Mouse (Mus musculus): ENCODE results near the gene Hnrnpm. TPM values are rescaled to one million over a fixed set of nuclear protein-coding genes. Genes with fewer than 3 reads are reported as not detected.
"Not testable (repeated sequence)": the region's sequence is repeated elsewhere in the genome, so short reads cannot be mapped to it uniquely, and the experiment has no call there.

The Hnrnpm gene
- 75.6 and 92.2 TPM in 2 replicates for polyA plus RNA-seq (2012; rRNA removed)

GRCm38 (mm10) chr17:33686760-33687159, at the start of gene Hnrnpm:
Gene Hnrnpm, minus strand, starts transcription at chr17:33686860.
- no peaks in the 10 kb centered on the region; the same call in 1 of the 2 replicates for H3K4me1 ChIP-seq (ENCODE audit: control insufficient read depth, insufficient read depth, low read length)
- H3K27ac ChIP-seq (ENCODE audit: control insufficient read depth, insufficient read depth, low read depth, low read length), result peak within 1 kb of the TSS; percentile 98
- no peaks in the 10 kb centered on the region for H3K27me3 ChIP-seq (ENCODE audit: control insufficient read depth, insufficient read depth, low read length)
- TF ChIP-seq CTCF (IDR thresholded peaks at IDR 0.05; ENCODE audit: control insufficient read depth, insufficient read depth, insufficient replicate concordance, low read depth, low read length) (no peak), POLR2A (IDR thresholded peaks at IDR 0.05; ENCODE audit: control insufficient read depth, low read depth, low read length) (no peak)
- H3K4me3 ChIP-seq (ENCODE audit: control insufficient read depth, low read depth, low read length), result peak within 1 kb of the TSS; percentile 98; the same call in 1 of the 2 replicates
- no peaks in the 10 kb centered on the region for H3K36me3 ChIP-seq (ENCODE audit: control insufficient read depth, insufficient read depth, low read length)

- not testable (repeated sequence) for H3K4me1 ChIP-seq (ENCODE audit: control insufficient read depth, insufficient read depth, low read length); H3K4me3 ChIP-seq (ENCODE audit: control insufficient read depth, low read depth, low read length); H3K27ac ChIP-seq (ENCODE audit: control insufficient read depth, insufficient read depth, low read depth, low read length); H3K27me3 ChIP-seq (ENCODE audit: control insufficient read depth, insufficient read depth, low read length); H3K36me3 ChIP-seq (ENCODE audit: control insufficient read depth, insufficient read depth, low read length)
Measured at GRCm38 (mm10) chr17:33733526-33733925, 46.9 kb upstream of the Hnrnpm start.

GRCm38 (mm10) chr17:33732556-33733083, 46.0 kb upstream of the Hnrnpm start:
- H3K27ac ChIP-seq (ENCODE audit: control insufficient read depth, insufficient read depth, low read depth, low read length), result not testable (repeated sequence)

GRCm38 (mm10) chr17:33729215-33729614, 42.6 kb upstream of the Hnrnpm start:
- Histone ChIP-seq H3K27ac (ENCODE audit: control insufficient read depth, insufficient read depth, low read depth, low read length) (no peak overlapping the region), H3K4me3 (ENCODE audit: control insufficient read depth, low read depth, low read length) (no peak overlapping the region), H3K36me3 (ENCODE audit: control insufficient read depth, insufficient read depth, low read length) (no peaks in the 10 kb centered on the region), H3K27me3 (ENCODE audit: control insufficient read depth, insufficient read depth, low read length) (no peaks in the 10 kb centered on the region), H3K4me1 (ENCODE audit: control insufficient read depth, insufficient read depth, low read length) (no peaks in the 10 kb centered on the region)
- no peak for TF ChIP-seq POLR2A (IDR thresholded peaks at IDR 0.05; ENCODE audit: control insufficient read depth, low read depth, low read length)
- no peak for TF ChIP-seq CTCF (IDR thresholded peaks at IDR 0.05; ENCODE audit: control insufficient read depth, insufficient read depth, insufficient replicate concordance, low read depth, low read length)

More at GRCm38 (mm10) chr17:33732556-33733083, 46.0 kb upstream of the Hnrnpm start:
- not testable (repeated sequence) for H3K36me3 ChIP-seq (ENCODE audit: control insufficient read depth, insufficient read depth, low read length); H3K27me3 ChIP-seq (ENCODE audit: control insufficient read depth, insufficient read depth, low read length); H3K4me1 ChIP-seq (ENCODE audit: control insufficient read depth, insufficient read depth, low read length); H3K4me3 ChIP-seq (ENCODE audit: control insufficient read depth, low read depth, low read length)

- Histone ChIP-seq H3K36me3 (ENCODE audit: control insufficient read depth, insufficient read depth, low read length) (no peaks in the 10 kb centered on the region), H3K27me3 (ENCODE audit: control insufficient read depth, insufficient read depth, low read length) (no peaks in the 10 kb centered on the region), H3K27ac (ENCODE audit: control insufficient read depth, insufficient read depth, low read depth, low read length) (no peak overlapping the region), H3K4me1 (ENCODE audit: control insufficient read depth, insufficient read depth, low read length) (no peaks in the 10 kb centered on the region), H3K4me3 (ENCODE audit: control insufficient read depth, low read depth, low read length) (no peak overlapping the region)
- TF ChIP-seq CTCF (IDR thresholded peaks at IDR 0.05; ENCODE audit: control insufficient read depth, insufficient read depth, insufficient replicate concordance, low read depth, low read length) (no peak), POLR2A (IDR thresholded peaks at IDR 0.05; ENCODE audit: control insufficient read depth, low read depth, low read length) (no peak)
Measured at GRCm38 (mm10) chr17:33728396-33728795, 41.7 kb upstream of the Hnrnpm start.

GRCm38 (mm10) chr17:33719736-33720378, 33.2 kb upstream of the Hnrnpm start:
- H3K4me3 ChIP-seq (ENCODE audit: control insufficient read depth, low read depth, low read length), result no peak overlapping the region
- H3K27me3 ChIP-seq (ENCODE audit: control insufficient read depth, insufficient read depth, low read length), result no peaks in the 10 kb centered on the region
- no peak for TF ChIP-seq CTCF (IDR thresholded peaks at IDR 0.05; ENCODE audit: control insufficient read depth, insufficient read depth, insufficient replicate concordance, low read depth, low read length)
- no peak for TF ChIP-seq POLR2A (IDR thresholded peaks at IDR 0.05; ENCODE audit: control insufficient read depth, low read depth, low read length)
- no peaks in the 10 kb centered on the region; the same call in 1 of the 2 replicates for H3K4me1 ChIP-seq (ENCODE audit: control insufficient read depth, insufficient read depth, low read length)
- H3K27ac ChIP-seq (ENCODE audit: control insufficient read depth, insufficient read depth, low read depth, low read length), result no peak overlapping the region
- H3K36me3 ChIP-seq (ENCODE audit: control insufficient read depth, insufficient read depth, low read length), result no peaks in the 10 kb centered on the region

GRCm38 (mm10) chr17:33718944-33719725, 32.5 kb upstream of the Hnrnpm start:
- peak overlapping the region; percentile 57; the same call in 1 of the 2 replicates for H3K27ac ChIP-seq (ENCODE audit: control insufficient read depth, insufficient read depth, low read depth, low read length)
- peak overlapping the region; percentile 9 for H3K4me3 ChIP-seq (ENCODE audit: control insufficient read depth, low read depth, low read length)
- H3K4me1 ChIP-seq (ENCODE audit: control insufficient read depth, insufficient read depth, low read length), result no peaks in the 10 kb centered on the region; the same call in 1 of the 2 replicates
- no peaks in the 10 kb centered on the region for H3K27me3 ChIP-seq (ENCODE audit: control insufficient read depth, insufficient read depth, low read length)
- H3K36me3 ChIP-seq (ENCODE audit: control insufficient read depth, insufficient read depth, low read length), result no peaks in the 10 kb centered on the region
- no peak for TF ChIP-seq CTCF (IDR thresholded peaks at IDR 0.05; ENCODE audit: control insufficient read depth, insufficient read depth, insufficient replicate concordance, low read depth, low read length)
- no peak for TF ChIP-seq POLR2A (IDR thresholded peaks at IDR 0.05; ENCODE audit: control insufficient read depth, low read depth, low read length)
